Mouse (Mus musculus): ENCODE data around the gene Olfr803.

GRCm38 (mm10) chr10:129651763-129652162, 42.3 kb downstream of the Olfr803 start:
- TF ChIP-seq CTCF (IDR thresholded peaks at IDR 0.05; ENCODE audit: insufficient read depth, low read depth, low read length) (no peak), POLR2A (IDR thresholded peaks at IDR 0.05; ENCODE audit: insufficient read depth, low read depth, low read length) (no peak)

Data from olfactory bulb, adult 2 months (tissue).